Mouse (Mus musculus) hindbrain, embryonic 15.5 days (tissue): ENCODE data around the gene Adam21. TPM values are rescaled to one million over a fixed set of nuclear protein-coding genes. Genes with fewer than 3 reads are reported as not detected.

Experiments used
- ATAC-seq: fragments of 200-750 bp; cut with Nextera tagmentation; 2 replicates; pipeline ENCODE4 v1.8.0; 2017; ENCODE audit warnings: low read depth, moderate number of reproducible peaks, moderate TSS enrichment; ENCODE audit not compliant: low FRiP score
- H3K27ac ChIP-seq: fragments of 300-500 bp; sonication (generic); replicated peaks from 2 replicates; pipeline ENCODE4 v1.5.1; 2015; ENCODE audit warnings: mild to moderate bottlenecking, inconsistent platforms
- H3K27me3 ChIP-seq: fragments of 300-500 bp; sonication (generic); 2 replicates; pipeline ENCODE4 v1.6.1; 2015; ENCODE audit warnings: control low read depth, inconsistent platforms
- H3K36me3 ChIP-seq: fragments of 300-500 bp; sonication (generic); 2 replicates; pipeline ENCODE4 v1.6.1; 2015; ENCODE audit warnings: control low read depth, inconsistent platforms
- H3K4me1 ChIP-seq: fragments of 300-500 bp; sonication (generic); replicated peaks from 2 replicates; pipeline ENCODE4 v1.6.1; 2015; ENCODE audit warnings: control low read depth, inconsistent platforms
- H3K4me2 ChIP-seq: fragments of 300-500 bp; sonication (generic); 2 replicates; pipeline ENCODE4 v1.6.1; 2015; ENCODE audit warnings: moderate library complexity, mild to moderate bottlenecking, inconsistent platforms
- H3K4me3 ChIP-seq: fragments of 300-500 bp; sonication (generic); 2 replicates; pipeline ENCODE4 v1.5.1; 2015; ENCODE audit warnings: mild to moderate bottlenecking, inconsistent platforms
- H3K9ac ChIP-seq: fragments of 300-500 bp; sonication (generic); 2 replicates; pipeline ENCODE4 v1.6.1; 2015; ENCODE audit warnings: inconsistent platforms
- H3K9me3 ChIP-seq: fragments of 300-500 bp; sonication (generic); 2 replicates; pipeline ENCODE4 v1.6.1; 2016; ENCODE audit warnings: control low read depth, inconsistent platforms
- WGBS: fragments of 180-500 bp; shearing (Covaris S2); methylation state at CpG from one replicate; pipeline ENCODE4 v1.1.7; 2015; 5-methylcytosine and 5-hydroxymethylcytosine counted together
- polyA plus RNA-seq: library from polyadenylated mRNA; unstranded; fragments of >200 nt; fragmentation: Nextera tagmentation; extraction: Ambion mirVana; gene quantifications from 2 replicates; pipeline ENCODE4 v1.2.1, GENCODE M21; 2015

Gene Adam21
- polyA plus RNA-seq = 0.99 and 1.0 TPM in 2 replicates

DNA sequence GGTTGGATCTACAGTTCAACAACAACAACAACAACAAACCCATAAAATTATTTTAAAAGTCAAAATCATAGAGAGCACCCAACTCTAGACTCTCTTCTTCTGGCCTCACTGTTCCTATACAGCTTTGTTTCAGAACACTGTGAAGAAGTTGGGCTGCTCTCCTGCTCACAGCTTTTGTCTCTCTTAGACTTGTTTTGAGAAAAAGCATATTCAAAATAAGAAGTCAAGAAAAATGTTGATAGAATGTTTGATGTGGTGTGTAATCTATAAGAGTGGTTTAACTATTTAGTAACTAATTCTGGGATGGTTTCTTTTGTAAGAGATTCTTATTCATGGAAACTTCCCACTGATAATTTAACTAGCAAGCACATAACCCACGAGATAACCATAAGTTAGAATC lies at the start of gene Adam21:
TSS of gene Adam21 (minus strand) at position 101 of the 400 bp plus-strand sequence.
- no peaks in the 10 kb centered on the region for H3K27me3 ChIP-seq
- H3K4me1 ChIP-seq = no peaks in the 10 kb centered on the region
- H3K36me3 ChIP-seq = peaks cover 22% of the 10 kb centered on the region; the same call in 1 of the 2 replicates
- H3K4me2 ChIP-seq = no peak within 1 kb of the TSS
- WGBS = 90% methylated on average over 1 of the region's 1 CpGs
- no peaks in the 10 kb centered on the region for H3K9me3 ChIP-seq
- no peak within 1 kb of the TSS for H3K4me3 ChIP-seq
- H3K27ac ChIP-seq = no peak within 1 kb of the TSS
- no peak for ATAC-seq
- no peak within 1 kb of the TSS for H3K9ac ChIP-seq

GRCm38 (mm10) chr12:81616980-81617379 lies 48.7 kb upstream of the Adam21 start:
- H3K9ac ChIP-seq = no peak overlapping the region
- 53% methylated on average over 7 of the region's 7 CpGs for WGBS

DNA sequence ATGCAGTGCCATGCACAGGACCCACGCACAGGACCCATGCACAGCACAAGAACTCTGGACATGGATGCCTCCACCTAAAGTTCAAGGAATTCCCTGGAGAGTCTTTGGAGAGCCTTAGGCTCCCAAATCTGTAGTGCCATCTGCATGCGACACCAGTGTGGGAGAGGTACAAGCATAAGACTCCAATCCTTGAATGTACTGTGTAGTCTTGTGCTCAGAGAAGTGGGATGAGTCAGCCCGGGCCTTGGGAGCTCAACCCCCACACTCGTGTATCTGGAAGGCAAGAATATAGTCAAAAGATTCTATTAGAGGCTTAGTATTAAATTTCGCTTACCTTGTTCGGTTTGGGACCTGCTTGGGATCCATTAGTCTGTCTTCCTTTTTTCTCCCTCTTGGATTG lies 47.5 kb upstream of the Adam21 start:
- no peak overlapping the region for H3K9ac ChIP-seq
- H3K27ac ChIP-seq = no peak overlapping the region
- WGBS = 86% methylated on average over 6 of the region's 6 CpGs
- no peaks in the 10 kb centered on the region for H3K27me3 ChIP-seq
- no peaks in the 10 kb centered on the region for H3K36me3 ChIP-seq
- H3K4me2 ChIP-seq = no peak overlapping the region
- H3K4me1 ChIP-seq = no peaks in the 10 kb centered on the region
- H3K9me3 ChIP-seq = no peaks in the 10 kb centered on the region
- no peak for ATAC-seq
- H3K4me3 ChIP-seq = no peak overlapping the region

More at GRCm38 (mm10) chr12:81616980-81617379, 48.7 kb upstream of the Adam21 start:
- no peak for ATAC-seq
- no peak overlapping the region for H3K4me2 ChIP-seq
- no peaks in the 10 kb centered on the region for H3K4me1 ChIP-seq
- no peaks in the 10 kb centered on the region for H3K36me3 ChIP-seq
- H3K4me3 ChIP-seq = no peak overlapping the region
- H3K27ac ChIP-seq = no peak overlapping the region
- no peaks in the 10 kb centered on the region for H3K9me3 ChIP-seq
- no peaks in the 10 kb centered on the region for H3K27me3 ChIP-seq

- Histone ChIP-seq H3K36me3 (no peaks in the 10 kb centered on the region), H3K4me1 (0 out of 2 replicates have a peak, but pooled peaks cover 2% of the 10 kb centered on the region)
- no peak for ATAC-seq
These were observed 41.2 kb upstream of the Adam21 start for GRCm38 (mm10) chr12:81609445-81609844.

GRCm38 (mm10) chr12:81604995-81605784 lies 36.9 kb upstream of the Adam21 start:
- H3K9me3 ChIP-seq = no peaks in the 10 kb centered on the region
- H3K4me3 ChIP-seq = no peak overlapping the region
- H3K4me1 ChIP-seq = 0 out of 2 replicates have a peak, but pooled peaks cover 2% of the 10 kb centered on the region
- H3K36me3 ChIP-seq = no peaks in the 10 kb centered on the region
- no peak for ATAC-seq
- 49% methylated on average over 5 of the region's 5 CpGs for WGBS
- no peak overlapping the region for H3K9ac ChIP-seq
- H3K27ac ChIP-seq = peak overlapping the region; percentile 27
- peaks cover 2% of the 10 kb centered on the region; the same call in 1 of the 2 replicates for H3K27me3 ChIP-seq
- no peak overlapping the region for H3K4me2 ChIP-seq

More at GRCm38 (mm10) chr12:81609445-81609844, 41.2 kb upstream of the Adam21 start:
- H3K9ac ChIP-seq = no peak overlapping the region
- H3K9me3 ChIP-seq = no peaks in the 10 kb centered on the region
- H3K4me2 ChIP-seq = no peak overlapping the region
- no peak overlapping the region for H3K27ac ChIP-seq
- no peak overlapping the region for H3K4me3 ChIP-seq
- no peaks in the 10 kb centered on the region for H3K27me3 ChIP-seq

DNA sequence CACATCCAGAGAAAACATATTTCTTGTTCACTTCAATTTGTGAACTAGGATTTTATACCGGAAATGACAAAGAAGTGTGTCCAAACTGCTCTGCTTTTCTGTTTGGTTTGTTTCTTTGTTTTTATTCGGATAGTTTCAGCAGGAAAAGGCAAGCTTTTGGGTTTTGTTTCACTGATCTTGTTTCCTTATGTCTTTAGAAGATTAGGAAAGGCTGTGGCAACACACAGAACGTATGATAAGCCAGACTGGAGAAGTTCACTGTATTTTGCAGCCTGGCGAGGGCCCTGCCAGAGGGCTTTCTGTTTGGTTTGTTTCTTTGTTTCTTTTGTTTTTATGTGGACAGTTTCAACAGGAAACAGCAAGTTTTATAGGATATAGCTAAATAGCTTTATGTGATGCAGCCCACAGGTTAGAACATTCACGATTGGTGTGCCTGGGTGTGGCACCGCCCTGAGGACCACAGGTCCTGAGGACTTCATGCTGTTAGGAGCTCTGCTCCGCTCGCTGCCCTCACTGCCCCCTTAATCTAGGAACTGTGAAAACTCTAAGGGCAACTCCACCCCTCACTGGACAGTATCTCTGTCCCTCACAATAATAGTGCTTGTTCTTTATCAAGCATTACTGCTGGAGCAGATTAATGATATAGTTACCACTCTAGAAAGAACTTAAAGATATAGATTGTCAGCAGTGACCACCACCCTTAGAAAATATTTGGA lies 28.4 kb upstream of the Adam21 start:
- no peak overlapping the region for H3K4me3 ChIP-seq
- no peak overlapping the region for H3K9ac ChIP-seq
- H3K27ac ChIP-seq = no peak overlapping the region
- H3K4me1 ChIP-seq = peaks cover 13% of the 10 kb centered on the region
- H3K9me3 ChIP-seq = no peaks in the 10 kb centered on the region
- WGBS = 82% methylated on average over 8 of the region's 8 CpGs
- no peak for ATAC-seq
- peaks cover 5% of the 10 kb centered on the region; the same call in 1 of the 2 replicates for H3K27me3 ChIP-seq
- no peaks in the 10 kb centered on the region for H3K36me3 ChIP-seq
- H3K4me2 ChIP-seq = no peak overlapping the region

DNA sequence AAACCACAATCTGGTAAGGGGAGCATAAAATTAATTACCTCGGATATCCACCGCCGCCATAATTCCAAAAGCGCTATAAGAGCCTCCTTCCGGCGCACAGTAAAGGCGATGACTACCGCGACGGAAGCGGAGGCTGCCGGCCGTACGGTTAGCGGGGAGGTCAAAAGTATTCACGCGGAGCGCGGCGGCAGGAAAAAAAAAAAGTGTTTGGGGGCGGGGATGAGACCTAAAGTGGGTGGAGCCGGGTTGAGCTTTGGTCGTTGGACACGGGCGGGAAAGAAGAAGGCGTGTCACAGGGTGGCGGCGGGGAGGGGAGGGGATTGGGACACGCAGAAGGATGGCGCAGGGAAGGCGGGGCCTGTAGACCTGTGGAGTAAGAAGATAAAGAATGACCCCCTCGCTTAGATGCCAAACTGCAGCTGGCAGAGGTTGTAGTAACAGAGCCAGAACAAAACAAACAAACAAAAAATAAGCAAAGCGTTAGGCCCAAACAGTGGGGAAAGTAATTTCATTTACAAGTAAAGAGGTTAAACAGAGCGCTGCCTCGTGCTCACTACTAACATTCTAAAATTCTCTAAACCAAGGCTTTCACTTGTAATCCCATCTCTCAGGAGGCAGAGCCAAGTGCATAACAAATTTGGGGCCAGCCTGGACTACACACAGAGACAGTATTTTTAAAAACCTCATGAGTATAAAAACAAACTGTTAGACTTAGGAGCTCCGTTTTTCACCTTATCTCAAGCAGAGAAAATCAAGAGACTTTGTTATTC lies 26.8 kb upstream of the Adam21 start, which contains the start of gene Med6:
TSS of gene Med6 (minus strand) at position 107 of the 770 bp plus-strand sequence.
- Histone ChIP-seq H3K36me3 (0 out of 2 replicates have a peak, but pooled peaks cover 5% of the 10 kb centered on the region), H3K4me1 (peaks cover 13% of the 10 kb centered on the region), H3K4me2 (peak within 1 kb of the TSS; percentile 83), H3K27me3 (peaks cover 2% of the 10 kb centered on the region; the same call in 1 of the 2 replicates), H3K9ac (peak within 1 kb of the TSS; percentile 83), H3K9me3 (no peaks in the 10 kb centered on the region), H3K4me3 (peak within 1 kb of the TSS; percentile 99), H3K27ac (peak within 1 kb of the TSS; percentile 75)
- peak; percentile 98 for ATAC-seq
- 4% methylated on average over 36 of the region's 36 CpGs for WGBS

DNA sequence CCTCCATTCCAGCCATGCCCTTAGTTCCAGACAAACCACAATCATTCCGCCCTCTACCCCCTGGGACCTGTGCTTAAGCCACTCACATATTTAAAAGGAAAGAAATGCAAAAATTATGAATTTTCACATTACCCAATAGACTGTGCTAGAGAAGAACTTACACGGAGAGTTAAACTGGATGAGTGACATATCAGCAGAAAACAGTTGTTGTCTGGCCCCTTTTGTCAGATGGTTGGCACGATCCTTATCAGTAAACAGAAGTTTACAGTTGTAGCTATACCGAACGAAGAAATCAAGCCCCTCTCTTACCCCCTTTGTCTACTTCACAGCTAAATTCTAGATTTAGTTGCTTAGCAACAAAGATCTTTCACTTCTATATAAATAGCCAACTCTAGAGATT lies 343 bp downstream of the Adam21 start:
- H3K4me3 ChIP-seq = no peak overlapping the region
- no peaks in the 10 kb centered on the region for H3K9me3 ChIP-seq
- 83% methylated on average over 5 of the region's 5 CpGs for WGBS
- H3K36me3 ChIP-seq = peaks cover 19% of the 10 kb centered on the region; the same call in 1 of the 2 replicates
- no peak overlapping the region for H3K4me2 ChIP-seq
- H3K4me1 ChIP-seq = no peaks in the 10 kb centered on the region
- no peaks in the 10 kb centered on the region for H3K27me3 ChIP-seq
- no peak overlapping the region for H3K27ac ChIP-seq
- no peak overlapping the region for H3K9ac ChIP-seq
- ATAC-seq = no peak

GRCm38 (mm10) chr12:81564173-81564572 lies 4.1 kb downstream of the Adam21 start:
- Histone ChIP-seq H3K4me3 (no peak overlapping the region), H3K9me3 (no peaks in the 10 kb centered on the region), H3K4me1 (no peaks in the 10 kb centered on the region), H3K27me3 (no peaks in the 10 kb centered on the region), H3K36me3 (peaks cover 5% of the 10 kb centered on the region; the same call in 1 of the 2 replicates), H3K27ac (no peak overlapping the region), H3K9ac (no peak overlapping the region), H3K4me2 (no peak overlapping the region)
- WGBS = 97% methylated on average over 3 of the region's 3 CpGs
- no peak for ATAC-seq

DNA sequence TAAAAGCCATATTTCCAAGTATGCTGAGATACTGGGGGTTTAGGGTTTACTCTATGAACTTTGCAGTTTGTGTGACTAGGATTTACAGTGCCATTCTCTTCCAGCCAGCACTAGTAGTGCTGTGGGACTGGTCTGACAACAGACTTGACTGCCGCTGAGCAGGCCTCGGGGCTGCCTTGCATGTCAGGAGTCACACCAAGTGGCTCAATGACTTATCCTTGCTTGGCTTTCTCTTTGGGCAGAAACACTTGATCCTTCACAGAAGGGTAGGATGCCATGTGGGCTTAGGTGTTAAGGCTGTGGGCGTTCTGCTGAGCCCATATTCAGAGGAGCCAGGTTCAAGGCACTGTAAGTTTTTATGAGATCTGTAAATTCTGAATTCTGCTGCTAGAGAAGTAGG lies 19.0 kb downstream of the Adam21 start:
- no peak for ATAC-seq
- Histone ChIP-seq H3K4me3 (no peak overlapping the region), H3K4me2 (no peak overlapping the region), H3K9me3 (no peaks in the 10 kb centered on the region), H3K36me3 (no peaks in the 10 kb centered on the region), H3K9ac (no peak overlapping the region), H3K27ac (no peak overlapping the region), H3K4me1 (no peaks in the 10 kb centered on the region), H3K27me3 (no peaks in the 10 kb centered on the region)
- 87% methylated on average over 3 of the region's 3 CpGs for WGBS

DNA sequence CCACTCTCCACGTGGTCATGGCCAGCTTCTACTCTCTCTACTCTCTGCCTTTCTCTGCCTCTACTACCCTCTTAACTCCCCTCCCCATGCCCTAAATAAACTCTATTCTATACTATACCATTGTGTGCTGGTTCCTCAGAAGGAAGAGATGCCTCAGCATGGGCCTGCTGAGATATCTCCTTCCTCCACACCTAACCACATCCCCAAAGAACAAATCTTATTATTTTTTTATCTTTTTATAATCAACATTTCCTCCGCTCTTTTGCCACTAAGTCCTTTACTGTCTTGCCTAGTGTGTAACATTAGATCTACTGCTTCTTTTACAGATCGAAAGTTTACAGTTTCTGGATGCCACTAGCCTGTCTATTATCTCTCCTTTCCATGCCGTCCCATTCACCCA lies 21.1 kb downstream of the Adam21 start:
- Histone ChIP-seq H3K4me1 (no peaks in the 10 kb centered on the region), H3K4me3 (no peak overlapping the region), H3K9ac (no peak overlapping the region), H3K36me3 (no peaks in the 10 kb centered on the region), H3K4me2 (no peak overlapping the region), H3K27ac (no peak overlapping the region), H3K9me3 (no peaks in the 10 kb centered on the region), H3K27me3 (no peaks in the 10 kb centered on the region)
- WGBS = 76% methylated on average over 4 of the region's 4 CpGs
- no peak for ATAC-seq
